Mouse (Mus musculus): ENCODE measurements around the gene Stx8. TPM values are rescaled to one million over a fixed set of nuclear protein-coding genes. Genes with fewer than 3 reads are reported as not detected.

Stx8 gene
- total RNA-seq (2021) = 10 to 100 TPM; 29.0 to 36.6 TPM
- long read RNA-seq, experiment 1, full-length matches to known transcripts = 11 of 15 reads
- long read RNA-seq, experiment 1, partial matches to known transcripts = 0 of 15 reads
- long read RNA-seq, experiment 1, other reads (novel, unspliced or antisense) = 4 of 15 reads
- long read RNA-seq, experiment 2, full-length matches to known transcripts = 29 of 33 reads
- long read RNA-seq, experiment 2, partial matches to known transcripts = 1 of 33 reads
- long read RNA-seq, experiment 2, other reads (novel, unspliced or antisense) = 3 of 33 reads

DNA sequence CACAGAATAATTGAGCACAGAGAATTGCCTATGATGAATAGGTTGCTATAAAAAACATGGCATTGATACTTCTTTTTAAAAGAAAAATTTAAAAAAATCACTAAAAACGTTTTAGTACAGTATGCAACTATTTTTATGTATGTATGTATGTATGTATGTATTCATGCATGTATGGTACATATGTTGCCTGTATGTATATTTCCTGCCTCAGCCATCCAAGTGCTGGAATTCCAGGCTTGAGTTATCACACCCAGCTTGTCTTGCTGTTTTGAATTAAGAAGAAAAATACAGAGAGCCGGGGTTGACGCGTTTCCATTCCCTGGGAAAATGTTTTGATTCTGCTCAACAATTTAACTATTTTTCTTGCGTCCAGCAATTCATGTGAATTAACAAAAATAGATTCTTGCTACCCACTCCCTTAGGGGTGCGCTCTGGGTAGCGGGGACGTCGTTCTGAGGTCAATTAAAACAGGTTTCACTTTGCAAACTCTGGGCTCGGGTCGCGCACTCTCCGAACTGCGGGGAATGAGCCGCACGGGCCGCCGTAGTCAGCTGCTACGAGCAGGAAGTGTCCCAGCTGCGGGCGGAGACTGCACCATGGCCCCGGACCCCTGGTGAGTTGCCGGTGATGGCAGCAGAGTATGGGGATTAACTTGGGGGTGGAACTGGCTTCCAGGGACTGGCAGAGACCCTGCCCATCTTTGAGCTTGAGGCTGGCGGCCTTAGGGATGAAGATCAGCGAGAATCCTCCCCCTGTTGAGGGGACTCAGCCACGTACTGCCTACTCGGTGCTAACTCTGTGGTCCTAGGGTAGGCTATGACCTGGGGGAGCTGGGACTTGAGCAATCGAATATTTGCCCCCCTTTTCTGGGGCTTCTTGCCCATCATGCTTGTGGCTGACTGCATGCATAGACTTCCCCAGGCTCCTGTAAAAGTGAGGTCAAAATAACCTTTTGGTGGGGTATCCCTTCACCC lies at the start of gene Stx8:
Gene Stx8 (plus strand): TSS at position 289 of the 974 bp plus-strand sequence.
- DNase-seq (ENCODE audit: low spot score in 2 of 2) = peak; percentile 92

DNA sequence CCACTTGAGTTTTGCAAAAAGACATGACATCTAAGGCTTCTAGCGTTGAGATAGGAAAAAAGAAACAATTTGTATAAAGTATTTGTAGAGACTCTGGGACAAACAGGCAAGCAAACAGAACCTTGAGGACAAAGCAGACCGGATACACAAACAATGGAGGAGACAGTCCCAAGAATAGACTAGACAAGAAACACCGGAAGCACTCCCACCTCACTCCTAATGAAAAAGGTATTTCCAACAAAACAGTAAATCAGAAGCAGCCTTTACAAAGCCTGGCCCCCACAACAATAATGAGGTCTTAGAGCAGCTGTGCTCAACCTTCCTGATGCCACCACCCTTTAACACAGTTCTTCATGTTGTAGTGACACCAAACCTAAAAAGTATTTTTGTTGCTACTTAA lies 48.9 kb upstream of the Stx8 start:
- no peak for DNase-seq (ENCODE audit: low spot score in 2 of 2)

DNA sequence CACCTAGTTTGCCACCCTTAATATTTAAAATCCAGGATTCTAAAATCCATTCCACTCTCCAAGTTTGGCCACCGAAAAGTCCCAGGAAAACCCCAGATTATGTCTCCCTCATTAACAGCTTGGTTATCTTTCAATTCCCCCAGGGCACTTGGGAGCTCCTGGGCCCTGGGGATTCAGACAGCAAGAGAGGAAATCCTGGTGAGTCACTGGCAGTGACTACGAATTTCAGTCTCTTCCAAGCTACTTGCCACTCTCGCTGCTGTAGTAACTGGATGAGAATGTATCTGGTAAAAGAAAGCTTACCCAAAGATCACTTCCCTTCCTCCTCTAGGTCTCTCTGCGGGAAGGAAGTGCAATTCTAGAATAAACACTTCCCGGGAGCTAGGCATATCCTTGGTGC lies 46.4 kb upstream of the Stx8 start:
- no peak for DNase-seq (ENCODE audit: low spot score in 2 of 2)

DNA sequence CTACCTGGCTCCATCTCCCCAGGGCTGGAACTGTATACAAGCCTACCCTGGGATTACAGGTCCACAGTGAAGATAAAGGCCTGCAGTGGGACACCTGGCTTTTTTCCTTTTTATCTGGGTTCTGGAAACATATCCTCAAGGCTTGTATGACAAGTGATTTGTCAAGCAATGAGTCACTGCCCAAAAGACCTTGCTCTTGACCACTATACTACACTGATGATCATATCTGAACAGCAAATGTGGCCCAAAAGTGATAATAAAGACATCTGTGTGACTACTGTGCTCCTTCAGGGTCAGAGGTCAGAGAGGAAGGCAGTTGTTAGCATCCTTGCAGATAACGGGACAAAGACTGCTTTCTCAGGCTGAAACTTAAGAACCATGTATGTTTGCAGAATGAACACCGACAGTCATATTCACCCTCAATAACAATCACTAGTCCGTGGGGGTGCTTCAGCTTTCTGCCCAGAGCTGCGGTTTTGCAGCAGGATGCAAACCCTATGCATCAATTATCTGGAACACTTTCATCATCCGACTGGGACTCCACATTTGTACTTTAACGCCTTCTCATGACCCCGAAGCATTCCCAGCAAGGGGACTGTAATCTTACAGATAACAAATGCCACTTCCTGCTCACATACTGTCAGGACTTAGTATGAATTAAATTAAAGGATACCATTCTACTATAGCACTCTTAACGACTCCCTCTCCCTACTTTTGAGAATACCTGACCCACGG lies 45.6 kb upstream of the Stx8 start:
- no peak for DNase-seq (ENCODE audit: low spot score in 2 of 2)

DNA sequence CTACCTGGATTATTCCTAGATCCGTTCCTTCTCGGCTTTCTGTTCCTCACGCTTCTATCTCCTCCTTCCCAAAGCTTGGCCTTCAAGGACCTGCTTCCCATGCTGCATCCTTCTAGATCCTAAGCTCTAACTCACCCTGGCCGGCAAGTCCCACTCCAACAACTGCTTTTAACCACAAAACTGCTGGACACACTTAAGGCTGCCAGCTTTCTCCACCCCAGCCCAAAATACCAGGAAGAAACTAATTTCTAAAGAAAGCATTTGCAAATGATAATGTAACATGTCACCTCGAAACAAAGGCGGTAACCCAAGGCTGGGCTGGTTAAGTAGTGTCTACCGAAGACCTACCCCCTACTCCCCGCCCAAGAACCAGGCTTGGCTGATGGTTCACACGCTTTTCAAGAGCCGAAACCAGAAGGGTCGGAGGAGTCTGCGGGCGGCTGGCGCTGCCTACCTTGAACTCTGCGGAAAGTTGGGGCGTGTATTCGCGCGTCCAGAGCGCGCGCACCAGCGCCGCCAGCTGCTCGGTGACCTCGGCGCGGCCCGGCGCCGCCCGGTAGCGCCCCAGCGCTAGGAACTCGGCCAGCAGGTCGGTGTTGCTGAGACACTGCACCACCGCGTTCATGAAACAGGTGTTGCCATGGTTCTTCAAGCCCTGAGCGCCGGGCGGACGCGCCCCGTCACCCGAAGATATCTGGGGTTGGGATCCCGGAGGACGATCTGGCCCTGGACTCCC lies 44.7 kb upstream of the Stx8 start:
- DNase-seq (ENCODE audit: low spot score in 2 of 2) = peak in 1 of 2 experiments; percentile 12

DNA sequence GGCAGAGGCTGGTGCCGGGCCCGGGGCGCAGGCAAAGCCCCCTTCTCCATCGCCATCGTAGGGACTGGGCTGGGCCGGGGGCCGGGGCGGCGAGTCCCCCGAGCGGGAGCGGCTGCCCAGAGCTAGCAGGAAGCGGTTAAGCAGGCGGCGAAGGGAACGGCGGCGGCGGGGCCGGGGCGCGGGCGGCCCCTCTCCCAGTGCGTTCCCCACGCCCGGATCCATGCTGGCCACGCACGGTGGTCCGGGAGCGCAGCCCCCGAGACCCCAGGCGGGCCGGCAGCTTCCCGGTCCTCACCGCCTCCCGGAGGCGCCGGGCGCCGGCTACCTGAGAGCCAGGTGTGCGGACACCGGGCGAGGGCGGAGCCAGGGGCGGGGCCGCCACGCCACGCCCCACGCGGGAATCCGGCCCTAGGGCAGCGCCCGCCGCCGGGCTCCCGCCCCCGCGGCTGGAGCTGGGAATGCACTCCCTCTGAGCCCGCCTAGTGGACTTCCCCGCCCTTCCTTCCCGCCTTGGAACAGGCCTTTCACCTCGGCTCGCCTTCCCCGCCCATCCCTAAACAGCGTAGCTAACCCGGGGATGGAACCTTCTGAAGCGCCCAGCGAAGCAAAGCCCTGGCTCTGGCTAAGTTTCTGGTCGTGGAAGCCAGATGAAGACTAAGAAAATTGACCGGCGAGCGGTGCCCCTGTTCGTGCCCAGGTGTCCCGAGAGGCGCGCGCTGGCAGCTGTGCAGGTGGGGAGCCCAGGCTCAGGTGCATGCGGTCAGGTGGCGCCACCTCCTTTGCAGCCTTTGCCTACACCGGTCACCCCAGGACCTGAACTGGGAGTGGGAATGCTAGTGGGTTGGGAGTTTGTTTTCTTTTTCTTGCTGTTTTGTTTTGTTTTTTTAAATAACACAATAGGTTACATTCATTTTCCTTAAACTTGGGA lies 43.9 kb upstream of the Stx8 start, which contains the start of gene Usp43:
Gene Usp43 (minus strand): TSS at position 327 of the 928 bp plus-strand sequence.
- no peak for DNase-seq (ENCODE audit: low spot score in 2 of 2)

DNA sequence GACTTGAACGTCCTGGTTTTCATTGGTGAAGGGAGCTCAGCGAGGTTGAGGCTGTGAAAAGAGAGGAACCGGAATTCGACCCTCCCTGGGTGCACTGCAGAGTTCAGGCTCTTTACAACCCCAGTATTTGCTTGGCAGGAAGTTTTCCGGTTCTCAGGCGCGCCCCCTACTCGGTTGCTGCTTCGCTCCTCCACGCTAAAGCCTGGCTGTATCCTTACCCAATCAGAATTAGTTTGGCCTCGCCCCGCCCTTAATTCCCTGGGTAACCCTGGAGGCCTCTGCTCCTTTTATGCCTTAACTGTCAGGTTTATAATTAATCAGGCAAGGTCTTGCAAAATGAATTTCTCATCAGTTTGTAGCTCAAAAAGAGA lies 43.3 kb upstream of the Stx8 start:
- peak; percentile 23 to 53 for DNase-seq (ENCODE audit: low spot score in 2 of 2)

DNA sequence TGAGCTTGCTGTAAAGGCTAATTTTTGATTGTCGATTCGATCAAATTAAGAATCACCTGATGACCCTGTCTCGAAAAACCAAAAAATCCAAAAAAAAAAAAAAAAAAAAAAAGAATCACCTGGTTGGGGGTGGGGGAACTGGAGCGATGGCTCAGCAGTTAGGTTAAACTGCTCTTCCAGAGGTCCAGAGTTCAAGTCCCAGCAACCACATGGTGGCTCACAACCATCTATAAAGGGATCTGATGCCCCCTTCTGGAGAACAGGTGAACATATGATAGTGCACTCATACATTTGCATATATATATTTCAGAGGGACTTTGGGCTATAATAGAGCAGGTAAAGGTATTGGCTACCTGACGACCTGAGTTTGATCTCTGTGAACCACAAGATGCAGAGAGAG lies 42.3 kb upstream of the Stx8 start:
- no peak for DNase-seq (ENCODE audit: low spot score in 2 of 2)

DNA sequence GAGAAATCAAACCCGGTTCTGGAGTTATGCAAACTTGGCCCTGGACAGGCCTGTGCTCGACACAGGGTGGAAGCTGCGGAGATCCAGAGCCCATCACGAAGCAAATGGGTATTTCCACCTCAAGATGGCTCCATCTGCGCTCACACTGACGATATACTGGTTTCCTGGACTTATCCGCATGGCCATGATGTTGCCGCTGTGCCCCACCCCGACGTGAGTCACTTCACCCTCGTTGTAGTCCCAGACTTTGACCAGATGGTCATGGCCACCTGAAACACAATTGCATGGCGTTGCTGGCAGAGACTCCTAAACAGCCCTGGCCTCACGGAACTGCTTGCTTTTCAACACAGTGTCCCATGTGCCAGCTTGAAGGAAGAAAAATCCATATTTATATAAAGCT lies 41.0 kb upstream of the Stx8 start:
- DNase-seq (ENCODE audit: low spot score in 2 of 2) = no peak

DNA sequence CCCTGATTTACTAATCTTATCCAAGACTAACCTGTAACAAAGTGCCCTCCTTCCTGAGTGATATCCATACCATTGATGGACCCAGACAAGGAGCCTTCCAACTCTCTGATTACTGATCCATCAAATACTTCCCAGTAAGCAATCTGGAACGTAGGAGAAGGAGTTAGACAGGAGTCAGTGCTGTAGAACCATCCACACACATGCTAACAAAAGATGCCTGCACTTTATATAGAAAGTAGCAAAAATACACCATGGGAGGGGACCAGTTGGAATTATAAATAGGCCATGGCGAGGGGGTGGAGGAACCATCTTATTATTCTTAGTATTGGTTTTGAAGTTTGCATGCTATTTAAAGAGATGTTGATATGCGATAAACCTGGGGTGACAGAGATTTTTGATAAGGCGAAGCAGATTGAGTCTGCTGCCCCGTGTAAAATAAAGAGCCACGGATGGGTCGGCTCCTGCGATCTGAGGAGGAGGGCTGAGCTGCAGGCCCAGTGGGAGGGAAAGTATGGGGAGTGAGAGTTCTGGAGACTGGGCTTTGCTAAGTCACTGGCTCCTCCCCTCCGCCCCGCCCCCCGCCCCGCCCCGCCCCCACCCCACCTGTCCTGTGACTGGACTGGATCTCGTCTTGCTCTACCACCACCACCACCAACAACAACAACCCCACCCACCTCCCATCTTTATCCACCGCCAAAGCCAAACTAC lies 39.5 kb upstream of the Stx8 start:
- no peak for DNase-seq (ENCODE audit: low spot score in 2 of 2)

DNA sequence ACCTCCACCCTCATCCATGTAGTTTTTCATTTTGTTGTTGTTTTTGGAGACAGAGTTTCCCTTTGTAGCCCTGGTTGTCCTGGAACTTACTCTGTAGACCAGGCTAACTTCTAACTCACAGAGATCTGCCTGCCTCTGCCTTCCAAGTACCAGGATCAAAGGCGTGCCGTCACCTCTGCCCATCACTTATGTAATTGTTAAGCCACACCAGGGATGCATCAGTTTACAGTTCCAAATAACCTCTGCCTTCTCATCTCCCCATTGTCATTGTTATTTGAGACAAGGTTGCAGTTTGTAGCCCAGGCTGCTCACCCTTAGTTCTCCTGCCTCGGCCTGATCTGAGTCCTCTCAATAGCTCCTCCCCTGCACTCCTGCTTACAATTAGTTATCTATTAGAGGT lies 33.8 kb upstream of the Stx8 start:
- no peak for DNase-seq (ENCODE audit: low spot score in 2 of 2)

DNA sequence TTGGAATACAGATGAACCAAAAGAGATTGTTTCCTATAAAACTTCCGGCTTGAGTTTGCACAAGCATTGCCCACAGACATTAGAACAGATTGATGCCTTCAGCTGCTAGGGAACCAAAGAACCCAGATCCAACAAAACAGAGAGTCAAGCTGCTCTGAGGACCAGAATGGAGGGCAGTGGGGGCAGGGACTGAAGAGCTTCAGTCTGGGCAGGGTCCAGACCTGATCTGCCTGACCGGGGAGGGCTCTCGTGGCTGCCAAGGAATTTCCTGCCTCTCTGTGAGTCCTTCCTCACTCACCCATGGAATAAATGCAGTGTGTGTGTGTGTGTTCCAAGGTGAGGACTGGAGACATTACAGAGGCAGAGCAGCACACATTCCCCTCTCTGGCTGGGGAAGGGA lies 17.8 kb upstream of the Stx8 start:
- DNase-seq (ENCODE audit: low spot score in 2 of 2) = peak; percentile 39 to 54

DNA sequence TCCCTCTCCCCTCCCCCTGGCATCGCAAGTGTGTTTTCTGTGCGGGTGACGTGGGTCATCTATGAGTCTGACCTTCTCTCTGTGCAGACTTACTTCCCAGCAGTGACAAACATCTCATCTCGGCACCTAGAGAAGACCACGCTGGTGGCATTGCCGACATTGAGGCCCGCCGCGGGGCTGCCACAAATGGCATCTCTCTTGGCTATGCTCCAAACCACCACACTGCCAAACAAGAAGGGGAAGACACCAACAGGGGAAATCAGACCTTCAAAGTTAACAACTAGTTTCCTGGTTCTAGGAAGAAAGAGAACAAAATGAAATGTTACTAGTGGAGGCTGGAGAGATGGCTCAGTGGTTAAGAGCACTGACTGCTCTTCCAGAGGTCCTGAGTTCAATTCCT lies 16.5 kb upstream of the Stx8 start:
- DNase-seq (ENCODE audit: low spot score in 2 of 2) = no peak

DNA sequence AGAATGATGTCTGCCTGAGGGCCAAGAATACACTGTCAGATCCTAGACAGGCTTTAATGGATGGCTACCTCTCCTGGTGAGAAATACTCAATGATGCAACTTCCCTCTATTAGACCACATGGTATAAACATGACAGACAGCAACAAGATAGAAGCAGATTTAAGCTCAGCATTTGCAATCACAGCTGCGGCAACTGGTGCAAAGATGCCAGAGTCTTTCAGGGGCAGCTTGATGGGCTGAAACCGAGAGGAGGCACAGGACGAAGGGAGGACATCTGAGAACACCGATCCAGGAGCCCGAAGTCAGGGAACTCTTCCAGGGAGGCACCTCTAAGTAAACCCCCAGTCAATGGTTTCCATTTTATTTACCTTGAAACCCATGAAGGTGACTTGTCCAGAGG lies 12.4 kb upstream of the Stx8 start:
- no peak for DNase-seq (ENCODE audit: low spot score in 2 of 2)

DNA sequence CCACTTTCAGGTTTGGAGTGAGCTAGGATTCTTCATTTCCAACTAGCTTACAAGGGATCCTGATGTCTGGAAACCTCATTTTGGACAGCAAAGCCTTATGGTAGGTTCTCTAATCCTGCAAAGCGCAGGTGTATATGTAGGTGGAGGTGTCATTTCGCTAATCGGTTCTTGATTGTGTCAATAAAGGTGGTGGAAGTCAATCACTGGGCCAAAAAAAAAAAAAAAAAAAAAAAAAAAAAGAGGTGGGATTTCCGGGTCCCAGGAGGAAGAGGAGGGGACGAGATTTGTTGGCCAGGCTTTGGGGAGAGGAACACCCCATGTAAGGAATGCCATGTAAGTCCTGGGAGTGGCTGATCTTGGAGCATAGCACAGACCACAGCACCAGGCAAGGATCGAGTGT lies 11.6 kb upstream of the Stx8 start:
- no peak for DNase-seq (ENCODE audit: low spot score in 2 of 2)

DNA sequence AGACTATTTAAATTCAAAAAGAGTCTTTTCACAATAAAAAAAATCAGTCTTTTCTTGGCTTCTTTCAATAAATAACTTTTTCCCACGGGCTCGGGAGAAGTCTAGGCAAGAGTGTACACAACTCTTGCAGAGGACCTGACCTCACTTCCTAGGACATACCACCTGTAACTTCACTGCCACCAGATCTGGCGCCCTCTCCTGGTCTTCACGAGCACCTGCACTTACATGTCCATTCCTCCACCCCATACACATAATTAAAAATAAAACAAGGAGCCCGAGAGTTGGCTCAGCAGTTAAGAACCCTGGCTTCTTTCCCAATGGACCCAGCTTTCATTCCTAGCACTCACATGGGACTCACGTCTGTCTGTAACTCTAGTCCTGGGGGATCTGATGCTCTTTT lies 1.9 kb upstream of the Stx8 start:
- DNase-seq (ENCODE audit: low spot score in 2 of 2) = no peak

DNA sequence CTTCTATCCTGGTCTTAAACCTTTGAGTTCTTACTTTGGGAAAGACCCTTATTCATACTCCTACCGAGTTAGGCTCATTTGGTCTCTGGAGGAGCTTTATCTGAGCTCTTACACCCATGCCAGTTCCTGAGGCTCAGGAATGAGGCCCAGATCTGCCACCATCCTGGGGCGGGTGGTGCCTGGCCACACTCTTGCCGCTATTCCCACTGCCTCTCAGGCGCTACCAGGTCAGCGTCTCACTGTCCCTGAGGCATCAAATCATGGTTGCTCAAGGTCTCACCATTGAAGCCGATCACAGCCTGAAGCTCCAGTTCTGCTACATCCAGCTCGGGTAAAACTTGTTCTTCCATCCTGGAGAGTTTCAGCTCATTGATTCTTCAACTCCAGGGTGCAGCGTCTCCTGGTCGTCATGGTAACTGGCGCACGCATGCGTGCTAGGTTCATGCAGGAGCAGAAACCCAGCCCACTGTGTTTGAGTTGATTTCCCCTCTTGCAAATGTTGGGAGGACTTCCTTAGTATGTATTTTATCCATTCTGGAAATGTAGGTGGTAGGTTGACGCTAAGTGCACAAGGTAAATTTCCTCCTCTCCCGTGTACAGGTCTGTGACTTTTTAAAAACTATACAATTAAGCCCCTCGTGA lies 630 bp upstream of the Stx8 start, which contains the start of gene Cfap52:
Gene Cfap52 (minus strand): TSS at position 410 of the 642 bp plus-strand sequence.
- peak; percentile 82 to 89 for DNase-seq (ENCODE audit: low spot score in 2 of 2)

DNA sequence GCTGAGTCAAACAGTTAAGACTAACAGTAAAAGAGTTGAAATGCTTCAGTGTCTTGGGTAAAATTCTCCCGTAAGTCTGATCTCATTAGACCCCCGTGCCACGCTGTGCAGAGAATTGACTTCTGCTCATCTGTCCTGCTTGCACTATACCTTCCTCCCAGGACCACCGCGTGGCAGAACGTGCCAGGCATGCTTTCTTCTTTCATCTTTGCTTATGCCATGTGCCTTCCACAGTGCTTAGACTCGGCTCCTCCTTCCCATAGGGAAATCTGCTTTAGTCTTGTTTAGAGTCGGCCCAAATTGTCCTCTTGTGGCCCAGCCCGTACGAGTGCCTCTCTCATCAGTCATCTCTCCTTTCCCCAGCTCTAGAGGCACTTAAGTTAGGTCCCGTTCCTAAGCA lies 1.8 kb downstream of the Stx8 start:
- no peak for DNase-seq (ENCODE audit: low spot score in 2 of 2)

DNA sequence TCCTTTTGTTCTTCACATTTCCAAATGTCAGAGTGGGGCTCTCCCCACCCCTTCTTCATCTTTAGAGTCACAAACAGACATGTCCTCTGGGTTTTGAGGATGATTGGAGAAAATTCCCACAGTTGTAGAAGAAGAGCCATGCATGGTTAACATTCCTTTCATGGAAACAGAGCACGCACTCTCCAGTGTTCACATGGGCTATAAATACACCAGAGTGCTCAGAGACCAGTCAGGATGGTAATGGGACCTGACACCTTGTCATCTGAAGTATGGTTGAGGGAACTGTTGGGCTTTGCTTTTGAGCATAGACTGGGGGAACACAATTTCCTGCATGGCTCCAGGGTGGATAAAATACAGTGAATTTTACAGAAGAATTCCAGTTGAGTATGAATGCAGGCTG lies 6.6 kb downstream of the Stx8 start:
- no peak for DNase-seq (ENCODE audit: low spot score in 2 of 2)
